Mouse (Mus musculus) lung, postnatal 4 days (tissue): Measurements from ENCODE around the gene Hist1h4f.
"Not testable (repeated sequence)": the region's sequence is repeated elsewhere in the genome, so short reads cannot be mapped to it uniquely, and the experiment has no call there.

ENCODE experiments used
- DNase-seq, 2 experiments: peaks; one replicate each; pipeline ENCODE4 v3.0.0; 2021

Hist1h4f gene

GRCm38 (mm10) chr13:23551146-23551834 is at the start of gene Hist1h4f:
Hist1h4f (minus strand) TSS chr13:23551648.
- DNase-seq: peak; percentile 92 to 93

GRCm38 (mm10) chr13:23597957-23598356 is 46.5 kb upstream of the Hist1h4f start:
- DNase-seq: peak; percentile 70 to 87

- no peak for DNase-seq
Measured at GRCm38 (mm10) chr13:23595622-23596372, 44.3 kb upstream of the Hist1h4f start.

- DNase-seq: no peak
Measured at GRCm38 (mm10) chr13:23595185-23595584, 43.7 kb upstream of the Hist1h4f start.

- DNase-seq: peak in 1 of 2 experiments; percentile 25
Measured at GRCm38 (mm10) chr13:23593051-23593770, 41.8 kb upstream of the Hist1h4f start.

- no peak for DNase-seq
Measured at GRCm38 (mm10) chr13:23592614-23593013, 41.2 kb upstream of the Hist1h4f start.

- DNase-seq: not testable (repeated sequence)
Measured at GRCm38 (mm10) chr13:23591886-23592285, 40.4 kb upstream of the Hist1h4f start.

GRCm38 (mm10) chr13:23591206-23591605 is 39.8 kb upstream of the Hist1h4f start:
- no peak for DNase-seq

GRCm38 (mm10) chr13:23586940-23587225 is 35.4 kb upstream of the Hist1h4f start:
- no peak for DNase-seq

- peak in 1 of 2 experiments; percentile 13 for DNase-seq
Measured at GRCm38 (mm10) chr13:23586099-23586939, 34.9 kb upstream of the Hist1h4f start.

- peak; percentile 80 for DNase-seq
Measured at GRCm38 (mm10) chr13:23585442-23586098, 34.1 kb upstream of the Hist1h4f start.

- peak; percentile 74 to 80 for DNase-seq
Measured at GRCm38 (mm10) chr13:23585029-23585441, 33.6 kb upstream of the Hist1h4f start.

GRCm38 (mm10) chr13:23584331-23584730 is 32.9 kb upstream of the Hist1h4f start:
- DNase-seq: peak in 1 of 2 experiments; percentile 19

- no peak for DNase-seq
Measured at GRCm38 (mm10) chr13:23583387-23584068, 32.1 kb upstream of the Hist1h4f start.

GRCm38 (mm10) chr13:23582219-23583056 is 31.0 kb upstream of the Hist1h4f start:
- no peak for DNase-seq

GRCm38 (mm10) chr13:23581408-23582218 is 30.2 kb upstream of the Hist1h4f start, which contains the start of gene Hist1h4d:
Hist1h4d (plus strand) TSS chr13:23581598.
- peak; percentile 95 to 99 for DNase-seq

- DNase-seq: no peak
Measured at GRCm38 (mm10) chr13:23577835-23578234, 26.4 kb upstream of the Hist1h4f start.

GRCm38 (mm10) chr13:23576906-23577639 is 25.6 kb upstream of the Hist1h4f start:
- no peak for DNase-seq
